Mouse (Mus musculus) cerebellum, adult 9-10 months (tissue): ENCODE data around the gene Pcdh7.
A peak's percentile ranks its signal among the peaks of the same experiment; 100 is the strongest.
"Not testable (repeated sequence)": the region's sequence is repeated elsewhere in the genome, so short reads cannot be mapped to it uniquely, and the experiment has no call there.

Experiments
- DNase-seq: peaks from one replicate; pipeline ENCODE4 v3.0.0; 2022

Gene Pcdh7

DNA sequence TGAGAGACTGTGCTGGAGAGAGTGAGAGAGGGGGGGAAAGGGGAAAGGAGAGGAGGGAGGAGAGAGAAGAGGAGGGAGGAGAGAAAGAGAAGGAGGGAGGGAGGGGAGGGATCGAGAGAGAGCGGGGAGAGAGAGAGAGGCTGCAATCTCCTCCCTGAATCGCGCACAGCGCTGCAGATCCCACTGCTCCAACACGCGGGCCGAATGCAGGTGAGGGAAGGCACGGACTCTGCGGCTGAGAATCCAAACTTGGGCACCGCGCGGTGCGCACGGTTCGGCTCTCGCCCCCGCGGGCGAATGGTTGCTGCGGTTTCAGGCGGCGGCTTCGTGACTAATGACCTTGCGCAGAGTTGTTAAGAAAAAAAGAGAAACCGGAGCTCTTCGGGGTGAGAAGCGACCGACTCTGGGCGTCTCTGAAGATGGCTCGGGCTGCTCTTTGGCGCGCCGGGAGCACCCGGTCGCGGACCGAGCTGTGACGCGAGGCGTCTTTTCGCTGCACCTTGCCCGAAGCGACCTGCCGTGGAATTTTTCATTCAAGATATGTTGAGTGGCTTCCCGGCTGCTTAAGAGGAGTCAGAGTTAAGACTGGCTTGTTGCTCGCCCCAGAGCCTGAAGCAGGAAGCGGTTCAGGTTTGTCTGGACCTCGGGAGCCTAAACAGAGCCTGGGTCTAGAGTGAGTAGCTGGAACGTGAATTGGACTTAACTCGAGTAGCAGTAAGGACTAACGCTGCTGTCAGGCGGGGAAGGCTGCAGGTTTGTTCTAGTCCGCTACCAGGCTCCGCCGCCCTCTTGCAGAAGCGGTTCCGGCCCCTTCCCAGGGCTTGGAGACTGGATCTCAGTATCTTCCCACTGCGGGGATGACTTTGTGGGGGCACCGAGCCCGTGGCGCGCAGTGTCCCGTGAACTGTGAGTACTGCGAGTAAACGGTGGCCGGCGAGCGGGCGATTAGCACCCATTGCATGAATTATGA, at the start of gene Pcdh7:
TSS of gene Pcdh7 (plus strand) at position 62 of the 970 bp plus-strand sequence.
- peak; percentile 13 for DNase-seq

DNA sequence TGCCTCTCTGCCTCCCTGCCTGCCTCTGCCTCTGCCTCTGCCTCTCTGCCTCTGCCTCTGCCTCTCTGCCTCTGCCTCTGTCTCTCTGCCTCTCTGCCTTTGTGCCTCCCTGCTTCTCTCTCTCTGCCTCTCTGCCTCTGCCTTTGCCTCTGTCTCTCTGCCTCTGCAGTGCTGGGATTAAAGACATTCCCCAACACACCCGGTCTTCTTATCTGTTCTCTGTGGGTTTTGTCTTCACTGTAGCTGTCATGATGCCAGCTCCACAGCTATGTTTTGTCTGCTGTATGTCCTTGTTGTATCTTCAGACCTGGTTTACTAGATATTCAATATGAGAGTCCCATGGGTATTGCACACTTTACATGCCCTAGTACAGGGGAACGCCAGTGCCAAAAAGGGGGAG, 40.8 kb upstream of the Pcdh7 start:
- DNase-seq = not testable (repeated sequence)

DNA sequence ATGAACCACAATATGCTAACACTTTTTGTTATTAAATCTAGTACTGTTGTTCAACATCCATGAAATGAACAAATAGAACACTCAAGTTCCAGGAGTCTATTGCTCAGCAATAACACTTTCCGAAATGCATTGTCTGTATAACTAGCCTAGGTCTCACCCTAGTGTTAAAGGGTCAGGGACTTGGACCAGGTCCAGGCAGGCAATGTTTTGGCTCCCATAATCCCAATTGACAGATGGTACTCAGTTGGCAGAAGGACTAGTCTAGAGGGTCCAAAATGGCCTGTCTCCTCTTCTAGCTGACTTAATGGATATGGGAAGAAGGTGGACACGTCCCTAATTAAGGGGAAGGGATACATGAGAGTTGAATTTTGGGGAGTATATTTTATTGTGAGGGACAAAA, 9.4 kb upstream of the Pcdh7 start:
- DNase-seq = no peak

DNA sequence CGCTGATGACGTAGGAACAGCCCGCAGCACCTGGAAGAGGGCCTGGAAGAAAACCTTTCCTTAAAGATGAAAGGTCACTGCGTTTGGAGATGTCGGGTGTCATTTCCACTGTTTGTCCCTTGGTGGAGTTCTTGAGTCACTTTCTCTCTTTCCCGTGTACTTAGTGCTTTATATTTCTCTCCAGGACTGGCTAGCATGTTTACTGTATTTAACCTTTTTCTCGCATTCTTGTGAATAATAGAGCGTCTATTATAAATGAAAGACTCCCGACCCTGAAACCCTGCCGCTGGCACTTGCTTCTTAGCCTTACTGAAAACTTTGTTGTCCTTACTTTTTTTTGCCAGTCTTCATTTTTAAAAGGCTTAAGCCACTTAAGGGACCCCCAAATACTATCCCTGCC, 3.8 kb upstream of the Pcdh7 start:
- DNase-seq = peak; percentile 31

DNA sequence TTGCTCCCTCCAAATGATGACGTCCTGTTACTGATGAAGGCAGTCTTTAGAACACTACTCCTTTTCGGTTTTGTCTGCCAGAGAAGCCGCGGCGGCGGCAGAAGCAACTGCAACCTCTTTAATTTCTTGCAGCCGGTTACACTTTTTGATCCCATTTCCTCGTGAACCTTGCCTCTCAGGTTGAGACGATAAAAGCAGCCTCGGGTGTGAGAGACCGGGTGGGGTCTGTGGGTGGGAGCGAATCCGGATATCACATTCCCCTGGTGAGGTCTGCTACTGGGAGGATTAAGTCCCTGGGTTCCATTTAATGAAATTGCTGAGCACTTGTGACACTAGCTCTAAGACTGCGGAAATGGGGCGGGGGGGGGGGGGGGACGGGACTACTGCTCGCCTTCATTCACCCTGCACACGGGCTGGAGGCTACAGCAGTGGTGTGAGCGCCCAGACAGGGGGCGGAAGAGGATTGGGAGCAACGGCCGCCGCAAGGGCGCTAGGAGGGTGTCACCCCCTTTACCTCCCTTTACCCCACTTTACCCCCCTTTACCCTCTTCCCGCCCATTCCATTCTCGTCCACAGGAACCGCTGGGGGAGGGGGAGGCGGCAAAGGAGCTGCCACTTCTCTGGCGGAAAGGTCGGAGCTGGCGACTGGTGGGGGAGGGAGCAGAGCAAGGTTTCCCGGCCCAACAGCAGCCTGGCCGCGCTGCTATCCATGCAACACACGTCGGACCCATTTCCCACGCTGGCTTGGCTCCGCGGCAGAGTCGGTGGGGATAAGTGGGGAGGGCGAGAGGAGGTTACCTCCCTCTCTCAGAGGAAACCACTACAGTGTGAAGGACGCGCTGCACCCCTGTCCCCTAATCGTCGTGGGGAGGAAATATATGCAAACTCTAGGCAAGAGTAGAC, 2.9 kb upstream of the Pcdh7 start:
- DNase-seq = peak; percentile 21

DNA sequence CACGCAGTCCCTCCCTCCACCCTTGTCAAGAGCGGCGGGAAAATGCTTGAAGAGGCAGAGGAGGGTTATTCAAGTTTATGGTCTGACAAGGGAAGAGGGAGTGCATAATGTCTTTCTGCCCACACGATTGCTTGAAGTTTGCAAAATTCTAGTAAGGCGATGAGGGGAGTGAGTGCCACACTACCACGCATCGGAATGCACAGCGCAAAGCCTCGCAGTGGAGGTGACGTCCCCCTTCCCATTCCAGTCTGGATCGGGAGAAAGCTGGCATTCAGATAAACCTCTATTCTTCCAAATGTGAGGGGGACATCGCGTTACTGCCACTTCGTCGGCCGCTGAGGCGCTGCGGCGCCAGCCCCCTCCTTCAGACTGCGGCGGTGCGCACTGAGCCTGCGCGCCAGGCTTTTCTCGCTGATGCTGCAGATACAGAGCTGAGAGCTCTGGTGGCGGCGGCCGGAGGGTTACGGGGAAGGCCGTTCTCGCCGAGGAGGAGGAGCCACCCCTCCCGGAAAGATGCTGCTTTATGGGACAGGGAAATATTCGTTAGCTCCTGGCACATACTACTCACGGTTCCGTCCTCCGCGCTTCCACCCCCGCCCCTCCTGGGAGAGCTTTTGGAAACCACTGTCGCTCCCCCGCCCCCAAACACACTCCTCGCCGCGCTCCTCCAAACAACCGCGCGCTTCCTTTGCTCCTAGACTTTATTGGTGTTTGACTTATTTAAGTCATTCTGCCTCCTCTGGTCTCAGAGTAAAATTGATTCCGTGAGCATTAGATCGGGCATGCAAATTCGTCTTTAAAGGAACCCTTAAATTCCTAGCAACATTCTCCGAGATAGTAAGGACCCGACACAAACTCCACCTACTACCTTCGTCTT, 2.0 kb upstream of the Pcdh7 start:
- DNase-seq = peak; percentile 47

DNA sequence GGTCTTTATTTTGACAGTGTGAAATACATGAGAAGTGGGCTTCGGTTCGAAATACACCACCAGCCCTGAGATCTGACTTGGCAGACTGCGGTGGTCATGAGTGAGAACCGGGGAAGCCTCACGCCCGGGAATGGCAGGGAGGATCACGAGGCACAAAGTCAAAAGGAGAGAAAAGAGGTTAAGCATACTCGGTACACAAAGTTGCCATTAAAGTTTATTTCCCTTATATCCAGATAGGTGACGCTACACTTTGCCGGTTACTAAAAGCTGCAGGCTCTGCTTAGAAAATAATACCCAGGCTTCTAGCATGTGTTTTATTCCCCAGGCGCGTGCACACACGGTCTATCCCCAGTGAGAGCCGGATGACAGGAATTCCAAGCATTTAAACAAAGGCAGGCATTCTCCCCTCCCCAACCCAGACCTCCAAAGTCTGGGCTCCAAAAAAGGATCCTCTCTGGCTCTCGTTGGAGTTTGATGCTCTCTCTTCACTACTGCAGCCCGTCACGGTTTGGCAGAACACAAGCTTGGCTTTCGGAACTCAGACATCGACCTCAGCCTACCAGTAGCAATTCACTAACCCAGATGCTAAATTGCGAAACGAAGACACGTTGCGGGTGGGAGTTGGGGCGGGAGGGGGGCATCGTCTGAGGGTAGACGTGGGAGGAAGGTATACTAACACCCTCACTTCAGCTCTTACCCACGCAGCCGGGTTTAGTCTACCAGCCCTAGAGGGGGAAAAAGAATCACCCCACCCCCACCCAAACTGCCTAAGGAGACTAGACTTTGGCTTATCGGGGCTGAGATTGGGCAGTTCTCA, 1.1 kb upstream of the Pcdh7 start:
- DNase-seq = peak; percentile 23

DNA sequence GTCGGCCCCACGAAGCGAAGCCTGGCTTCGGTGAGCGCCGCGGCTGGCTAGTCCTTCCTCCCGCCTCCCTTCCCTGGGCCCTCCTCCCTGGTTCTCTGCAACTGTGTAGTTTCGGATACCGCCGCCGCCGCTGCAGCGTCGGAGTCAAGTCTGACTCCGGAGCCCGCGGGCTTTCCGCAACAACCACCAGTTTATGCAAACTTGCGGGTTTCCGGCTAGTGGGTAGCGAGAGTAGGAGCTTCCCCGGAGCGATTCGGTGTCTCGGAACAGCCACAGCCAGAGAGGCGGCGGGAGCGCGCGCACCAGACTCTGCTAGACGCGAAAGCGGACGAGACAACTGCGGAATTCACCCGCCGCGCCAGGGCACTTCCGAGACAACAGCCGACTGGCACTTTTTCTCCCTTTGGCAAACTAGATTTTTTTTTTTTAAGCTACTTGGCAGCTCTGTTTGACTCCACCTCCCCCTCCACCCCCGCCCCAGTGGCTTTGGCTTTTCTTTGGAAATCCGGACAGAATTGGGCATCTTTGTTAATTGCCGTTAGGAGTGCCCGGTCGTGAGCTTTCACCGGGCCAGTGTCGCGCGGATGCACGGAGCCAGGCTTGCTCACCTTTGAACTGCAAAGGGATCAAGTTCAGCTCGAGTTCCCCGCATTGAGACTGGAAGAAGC, 395 bp upstream of the Pcdh7 start:
- peak; percentile 15 for DNase-seq

DNA sequence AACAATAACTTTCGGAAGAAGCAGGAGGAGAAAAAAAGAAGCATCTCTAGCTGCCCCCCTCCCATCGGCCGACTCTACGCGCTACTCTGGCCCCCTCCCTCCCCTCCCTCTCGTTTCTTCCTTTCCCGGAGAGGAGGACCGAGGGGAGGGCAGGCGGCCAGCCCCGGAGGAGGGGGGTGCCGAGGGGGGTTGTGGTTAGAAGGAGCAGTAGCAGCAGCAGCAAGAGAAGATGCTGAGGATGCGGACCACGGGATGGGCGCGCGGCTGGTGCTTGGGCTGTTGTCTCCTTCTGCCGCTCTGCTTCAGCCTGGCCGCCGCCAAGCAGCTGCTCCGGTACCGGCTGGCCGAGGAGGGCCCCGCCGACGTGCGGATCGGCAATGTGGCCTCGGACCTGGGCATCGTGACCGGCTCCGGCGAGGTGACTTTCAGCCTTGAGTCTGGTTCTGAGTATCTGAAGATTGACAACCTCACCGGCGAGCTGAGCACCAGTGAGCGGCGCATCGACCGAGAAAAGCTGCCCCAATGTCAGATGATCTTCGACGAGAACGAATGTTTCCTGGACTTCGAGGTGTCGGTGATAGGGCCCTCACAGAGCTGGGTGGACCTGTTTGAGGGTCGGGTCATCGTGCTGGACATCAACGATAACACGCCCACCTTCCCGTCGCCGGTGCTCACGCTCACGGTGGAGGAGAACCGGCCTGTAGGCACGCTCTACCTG, 1.3 kb downstream of the Pcdh7 start:
- DNase-seq = no peak

DNA sequence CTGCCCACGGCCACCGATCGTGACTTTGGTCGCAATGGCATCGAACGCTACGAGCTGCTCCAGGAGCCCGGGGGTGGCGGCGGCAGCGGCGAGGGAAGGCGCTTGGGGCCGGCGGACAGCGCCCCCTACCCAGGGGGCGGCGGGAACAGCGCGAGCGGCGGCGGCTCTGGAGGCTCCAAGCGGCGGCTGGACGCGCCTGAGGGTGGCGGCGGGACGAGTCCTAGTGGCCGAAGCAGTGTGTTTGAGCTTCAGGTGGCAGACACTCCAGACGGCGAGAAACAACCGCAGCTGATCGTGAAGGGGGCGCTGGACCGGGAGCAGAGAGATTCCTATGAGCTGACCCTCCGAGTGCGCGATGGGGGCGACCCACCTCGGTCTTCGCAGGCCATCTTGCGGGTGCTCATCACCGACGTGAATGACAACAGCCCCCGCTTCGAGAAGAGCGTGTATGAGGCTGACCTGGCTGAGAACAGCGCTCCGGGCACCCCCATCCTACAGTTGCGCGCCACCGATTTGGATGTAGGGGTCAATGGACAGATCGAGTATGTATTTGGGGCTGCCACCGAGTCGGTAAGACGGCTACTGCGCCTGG, 1.9 kb downstream of the Pcdh7 start:
- no peak for DNase-seq

DNA sequence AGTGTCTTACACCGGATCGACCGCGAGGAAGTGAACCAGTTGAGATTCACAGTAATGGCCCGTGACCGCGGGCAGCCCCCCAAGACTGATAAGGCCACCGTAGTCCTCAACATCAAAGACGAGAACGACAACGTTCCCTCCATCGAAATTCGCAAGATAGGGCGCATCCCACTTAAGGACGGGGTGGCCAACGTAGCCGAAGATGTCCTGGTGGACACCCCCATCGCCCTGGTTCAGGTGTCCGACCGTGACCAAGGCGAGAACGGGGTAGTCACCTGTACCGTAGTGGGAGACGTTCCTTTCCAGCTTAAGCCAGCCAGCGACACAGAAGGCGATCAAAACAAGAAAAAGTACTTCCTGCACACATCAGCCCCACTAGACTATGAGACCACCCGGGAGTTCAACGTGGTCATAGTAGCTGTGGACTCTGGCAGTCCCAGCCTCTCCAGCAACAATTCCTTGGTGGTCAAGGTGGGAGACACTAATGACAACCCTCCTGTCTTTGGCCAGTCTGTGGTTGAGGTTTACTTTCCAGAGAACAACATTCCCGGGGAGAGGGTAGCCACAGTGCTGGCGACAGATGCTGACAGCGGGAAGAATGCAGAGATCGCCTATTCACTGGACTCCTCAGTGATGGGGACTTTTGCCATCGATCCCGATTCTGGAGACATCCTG, 2.6 kb downstream of the Pcdh7 start:
- no peak for DNase-seq

GRCm38 (mm10) chr5:57721148-57721712, 3.5 kb downstream of the Pcdh7 start:
- no peak for DNase-seq

- DNase-seq = no peak
Observed at GRCm38 (mm10) chr5:57721927-57722326, 4.2 kb downstream of the Pcdh7 start.

DNA sequence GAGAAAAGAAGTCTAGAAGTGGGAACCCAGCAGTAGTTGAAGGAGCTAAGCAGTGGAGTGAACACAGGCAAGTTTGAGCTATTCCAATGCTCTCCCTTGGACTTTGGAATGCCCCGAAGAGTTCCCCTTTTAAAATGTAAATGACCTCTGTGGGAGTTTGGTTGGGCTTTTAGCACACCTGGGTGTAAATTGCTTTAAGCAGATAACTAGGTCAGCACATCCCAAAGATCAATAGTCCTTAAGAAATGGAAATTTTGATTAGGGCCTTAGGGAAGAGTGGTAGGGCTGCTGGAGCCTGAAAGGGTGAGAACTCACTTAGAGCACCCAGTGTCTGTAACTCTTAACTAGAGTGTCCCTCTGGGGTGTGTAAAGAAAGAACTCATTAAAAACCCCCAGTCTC, 15.7 kb downstream of the Pcdh7 start:
- DNase-seq = no peak

DNA sequence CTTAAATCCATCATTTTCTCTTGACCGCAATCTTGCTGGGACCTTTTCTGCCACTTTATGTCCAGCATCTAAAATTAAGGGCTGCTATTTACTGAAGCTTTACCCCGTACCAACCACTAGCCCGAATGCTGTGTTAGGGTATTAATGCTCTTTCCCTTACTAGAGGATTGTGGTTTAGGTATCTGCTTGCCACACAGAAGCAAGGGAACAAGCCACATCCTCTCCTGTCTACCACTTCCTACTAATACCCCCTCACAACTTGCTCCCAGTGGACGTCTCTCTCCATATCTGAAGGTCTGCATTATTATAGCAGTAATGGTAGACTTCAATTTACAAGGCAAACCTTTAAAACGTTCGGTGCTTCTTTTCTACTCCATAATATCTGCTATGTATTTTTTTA, 18.0 kb downstream of the Pcdh7 start:
- no peak for DNase-seq

GRCm38 (mm10) chr5:57742924-57743323, 25.2 kb downstream of the Pcdh7 start:
- peak; percentile 33 for DNase-seq

GRCm38 (mm10) chr5:57743956-57744661, 26.3 kb downstream of the Pcdh7 start:
- DNase-seq = no peak

DNA sequence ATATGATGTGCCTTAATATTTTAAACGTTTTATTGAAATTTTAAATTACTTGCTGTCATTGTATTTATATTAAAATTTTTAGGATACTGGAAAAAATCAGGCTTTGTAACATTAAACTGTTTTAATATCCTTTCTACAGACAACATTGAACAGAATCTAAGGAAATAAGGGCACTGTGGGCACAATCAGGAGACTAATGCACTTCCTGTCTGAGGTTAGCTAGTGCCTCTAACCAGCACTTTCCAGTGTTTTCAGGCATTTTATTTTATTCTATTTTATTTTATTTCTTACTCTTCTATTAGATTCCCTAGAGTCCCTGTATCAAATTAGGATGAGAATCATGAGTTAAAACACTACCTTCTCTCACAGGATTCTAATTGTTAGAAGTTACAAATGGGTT, 28.1 kb downstream of the Pcdh7 start:
- no peak for DNase-seq
